Mouse (Mus musculus) right cerebral cortex, postnatal 14 days (tissue): ENCODE measurements at regions not wholly inside any gene's neighbourhood (a gene's known extent, or its start where the extent isn't known, plus 50 kb on each side); places are given as distances from the start of the nearest gene placed in this dataset.

ENCODE experiments used
- DNase-seq: peaks from one replicate; pipeline ENCODE4 v3.0.0; 2022

- DNase-seq: no peak
These were observed 102.2 kb upstream of the Kit start for GRCm38 (mm10) chr5:75472484-75472883.

GRCm38 (mm10) chr5:75475414-75475813, 99.3 kb upstream of the Kit start:
- DNase-seq: no peak

GRCm38 (mm10) chr5:75478499-75478898, 96.2 kb upstream of the Kit start:
- no peak for DNase-seq

GRCm38 (mm10) chr5:75479149-75479548, 95.6 kb upstream of the Kit start:
- DNase-seq: no peak

- DNase-seq: no peak
These were observed 93.1 kb upstream of the Kit start for GRCm38 (mm10) chr5:75481595-75481994.

- no peak for DNase-seq
These were observed 90.4 kb upstream of the Kit start for GRCm38 (mm10) chr5:75484330-75484729.

- DNase-seq: no peak
These were observed 83.9 kb upstream of the Kit start for GRCm38 (mm10) chr5:75490806-75491205.

- no peak for DNase-seq
These were observed 80.6 kb upstream of the Kit start for GRCm38 (mm10) chr5:75494143-75494542.

GRCm38 (mm10) chr5:75499053-75499452, 75.7 kb upstream of the Kit start:
- DNase-seq: no peak

GRCm38 (mm10) chr5:75499695-75500094, 75.0 kb upstream of the Kit start:
- no peak for DNase-seq

- no peak for DNase-seq
These were observed 73.9 kb upstream of the Kit start for GRCm38 (mm10) chr5:75500654-75501416.

GRCm38 (mm10) chr5:75503673-75504072, 71.0 kb upstream of the Kit start:
- no peak for DNase-seq

GRCm38 (mm10) chr5:75512521-75513422, 61.9 kb upstream of the Kit start:
- no peak for DNase-seq

GRCm38 (mm10) chr5:75518213-75518612, 56.5 kb upstream of the Kit start:
- DNase-seq: no peak

- DNase-seq: no peak
These were observed 51.6 kb upstream of the Kit start for GRCm38 (mm10) chr5:75523041-75523678.
